Mouse (Mus musculus) induced T-regulatory cell, adult 2 months (primary cell): ENCODE measurements at regions not wholly inside any gene's neighbourhood (a gene's known extent, or its start where the extent isn't known, plus 50 kb on each side); places are given as distances from the start of the nearest gene placed in this dataset.

ENCODE experiments used
- DNase-seq: peaks from one replicate; pipeline ENCODE4 v3.0.0-alpha.2; 2012; ENCODE audit warnings: low read depth

GRCm38 (mm10) chr5:91456924-91457323 is 54.1 kb upstream of the Btc start:
- DNase-seq = no peak

DNA sequence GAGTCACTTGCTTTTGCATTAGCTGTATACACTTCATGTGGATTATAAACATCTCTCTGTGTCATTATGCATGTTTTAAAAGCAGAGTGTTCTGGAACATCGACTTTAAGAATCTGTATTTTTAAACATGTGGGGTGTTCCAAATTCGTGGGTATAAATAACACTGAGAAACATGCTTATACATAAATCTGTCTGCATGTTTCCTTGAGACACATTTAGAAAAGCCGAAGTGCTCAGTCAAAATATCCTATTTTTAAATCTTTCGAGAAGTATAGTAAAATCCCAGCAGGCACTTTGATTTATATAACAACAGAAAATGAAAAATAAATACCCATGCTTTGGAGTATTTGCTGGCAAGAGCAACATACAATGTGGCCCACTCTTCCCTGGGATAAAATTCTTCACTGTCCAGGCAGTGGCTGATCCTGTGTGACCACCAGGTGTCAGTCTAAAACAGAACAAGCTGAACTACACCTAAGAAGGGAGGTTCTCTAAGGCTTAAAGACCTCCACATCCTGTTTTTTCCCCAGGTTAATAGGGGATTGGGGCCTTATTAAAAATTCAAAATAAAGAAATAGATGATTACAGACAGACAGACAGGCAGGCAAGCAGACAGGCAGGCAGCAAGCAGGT is 52.4 kb upstream of the Parm1 start:
- peak; percentile 26 for DNase-seq
